Mouse (Mus musculus) hindbrain, postnatal 0 days (tissue): ENCODE results near the gene Slc10a7. TPM values are rescaled to one million over a fixed set of nuclear protein-coding genes. Genes with fewer than 3 reads are reported as not detected.

ENCODE experiments used
- ATAC-seq: fragments of 200-750 bp; cut with Nextera tagmentation; 2 replicates; pipeline ENCODE4 v1.8.0; 2017; ENCODE audit warnings: mild to moderate bottlenecking, moderate TSS enrichment, moderate library complexity
- DNase-seq: peaks from one replicate; pipeline ENCODE4 v3.0.0-alpha.2; 2015; ENCODE audit warnings: low spot score
- H3K27ac ChIP-seq: fragments of 300-500 bp; sonication (generic); 2 replicates; pipeline ENCODE4 v1.5.1; 2014; ENCODE audit warnings: mild to moderate bottlenecking
- H3K27me3 ChIP-seq: fragments of 300-500 bp; sonication (generic); 2 replicates; pipeline ENCODE4 v1.6.1; 2014; ENCODE audit warnings: low read length, mixed read lengths; ENCODE audit not compliant: insufficient read depth
- H3K36me3 ChIP-seq: fragments of 300-500 bp; sonication (generic); 2 replicates; pipeline ENCODE4 v1.6.1; 2014; ENCODE audit warnings: low read length, mixed read lengths; ENCODE audit not compliant: insufficient read depth
- H3K4me1 ChIP-seq: fragments of 300-500 bp; sonication (generic); 2 replicates; pipeline ENCODE4 v1.6.1; 2014; ENCODE audit warnings: antibody characterized with exemption, low read length, mixed read lengths; ENCODE audit not compliant: insufficient read depth
- H3K4me2 ChIP-seq: fragments of 300-500 bp; sonication (generic); 2 replicates; pipeline ENCODE4 v1.6.1; 2014; ENCODE audit warnings: low read depth, mild to moderate bottlenecking, low read length, moderate library complexity, mixed read lengths
- H3K4me3 ChIP-seq: fragments of 300-500 bp; sonication (generic); 2 replicates; pipeline ENCODE4 v1.5.1; 2014; ENCODE audit warnings: low read length
- H3K9ac ChIP-seq: fragments of 300-500 bp; sonication (generic); replicated peaks from 2 replicates; pipeline ENCODE4 v1.6.1; 2014; ENCODE audit warnings: mild to moderate bottlenecking, low read length, moderate library complexity, mixed read lengths
- H3K9me3 ChIP-seq: fragments of 300-500 bp; sonication (generic); 2 replicates; pipeline ENCODE4 v1.6.1; 2016; ENCODE audit warnings: low read length, mixed read lengths
- CTCF ChIP-seq: IDR thresholded peaks from 2 replicates; pipeline ENCODE4 v1.5.1; 2016; ENCODE audit warnings: antibody characterized with exemption, control low read depth, low read depth
- WGBS: fragments of 180-500 bp; shearing (Covaris S2); extraction: QIAGEN DNeasy Blood & Tissue Kit; methylation state at CpG from one replicate; pipeline ENCODE4 v1.1.7; 2014; 5-methylcytosine and 5-hydroxymethylcytosine counted together
- polyA plus RNA-seq: library from polyadenylated mRNA; unstranded; fragments of >200 nt; fragmentation: Nextera tagmentation; extraction: Ambion mirVana; gene quantifications from 2 replicates; pipeline ENCODE4 v1.2.1, GENCODE M21; 2015
- total RNA-seq: library from RNA; depleted of rRNA; stranded (reverse); fragments of >200 nt; gene quantifications from 2 replicates; pipeline ENCODE4 v1.2.3, GENCODE M21; 2014; rRNA removed

Gene Slc10a7
- total and polyA plus RNA-seq, 2 experiments from 2014 or later: 6.9 to 10.5 TPM

GRCm38 (mm10) chr8:78776816-78777215 lies 267.7 kb downstream of the Slc10a7 start:
- no peaks in the 10 kb centered on the region for H3K4me1 ChIP-seq
- no peaks in the 10 kb centered on the region for H3K9me3 ChIP-seq
- no peak overlapping the region for H3K27ac ChIP-seq
- H3K9ac ChIP-seq: no peak overlapping the region
- no peak for TF ChIP-seq CTCF
- H3K4me2 ChIP-seq: no peak overlapping the region
- no peak overlapping the region for H3K4me3 ChIP-seq
- no peaks in the 10 kb centered on the region for H3K27me3 ChIP-seq
- no peak for ATAC-seq
- no peak for DNase-seq
- no peaks in the 10 kb centered on the region for H3K36me3 ChIP-seq
- WGBS: 91% methylated on average over 9 of the region's 9 CpGs

Other genes starting within 250 kb of the Slc10a7 start
- gene Pou4f2, start 72.7 kb upstream of the Slc10a7 start, total RNA-seq: 3.9 and 7.8 TPM in 2 replicates
- 2.7 and 3.3 TPM in 2 replicates for gene Pou4f2, start 72.7 kb upstream of the Slc10a7 start, polyA plus RNA-seq
- gene Rbmxl1, start 448 bp upstream of the Slc10a7 start, total RNA-seq: 64.6 and 71.3 TPM in 2 replicates
- gene Rbmxl1, start 448 bp upstream of the Slc10a7 start, polyA plus RNA-seq: 139 and 144 TPM in 2 replicates